Mouse (Mus musculus) ES-Bruce4 (cell line): ENCODE data around the gene Slc1a3. TPM values are rescaled to one million over a fixed set of nuclear protein-coding genes. Genes with fewer than 3 reads are reported as not detected.

Experiments
- H3K27ac ChIP-seq: 2 replicates; pipeline ENCODE4 v1.5.1; 2012; ENCODE audit warnings: low read length, inconsistent platforms; ENCODE audit not compliant: insufficient read depth
- H3K27me3 ChIP-seq: 2 replicates; pipeline ENCODE4 v1.6.1; 2012; ENCODE audit warnings: mild to moderate bottlenecking, low read length, inconsistent platforms; ENCODE audit not compliant: control insufficient read depth, poor library complexity, insufficient read depth, severe bottlenecking
- H3K36me3 ChIP-seq: 2 replicates; pipeline ENCODE4 v1.6.1; 2012; ENCODE audit warnings: inconsistent platforms, mild to moderate bottlenecking, low read length, moderate library complexity; ENCODE audit not compliant: control insufficient read depth, poor library complexity, insufficient read depth, severe bottlenecking
- H3K4me1 ChIP-seq: one replicate; pipeline ENCODE4 v1.8.1; 2011; ENCODE audit warnings: low read length; ENCODE audit not compliant: control insufficient read depth, insufficient read depth
- H3K4me3 ChIP-seq: 2 replicates; pipeline ENCODE4 v1.5.1; 2011; ENCODE audit warnings: low read depth, mild to moderate bottlenecking, low read length
- H3K9ac ChIP-seq: 2 replicates; pipeline ENCODE4 v1.6.1; 2012; ENCODE audit warnings: low read depth, mild to moderate bottlenecking, inconsistent platforms; ENCODE audit not compliant: poor library complexity, severe bottlenecking
- H3K9me3 ChIP-seq: replicated peaks from 2 replicates; pipeline ENCODE4 v1.6.1; 2012; ENCODE audit warnings: mild to moderate bottlenecking, low read length, inconsistent platforms; ENCODE audit not compliant: control insufficient read depth, poor library complexity, insufficient read depth, severe bottlenecking
- CTCF ChIP-seq: IDR thresholded peaks from one replicate; pipeline ENCODE4 v1.8.1; 2011; ENCODE audit warnings: low read depth, low read length
- EP300 ChIP-seq: IDR thresholded peaks from 2 replicates; pipeline ENCODE4 v1.6.1; 2011; ENCODE audit warnings: low read depth, low read length; ENCODE audit not compliant: insufficient read depth
- POLR2A ChIP-seq: IDR thresholded peaks from one replicate; pipeline ENCODE4 v1.8.1; 2011; ENCODE audit warnings: low read length; ENCODE audit not compliant: insufficient read depth
- polyA plus RNA-seq: library from polyadenylated mRNA; stranded (reverse); fragments of >200 nt; gene quantifications from 2 replicates; pipeline ENCODE4 v1.2.4, GENCODE M21; 2011; ENCODE audit warnings: low read depth; ENCODE audit not compliant: missing spikeins, insufficient read depth, insufficient read length

Slc1a3 gene
- polyA plus RNA-seq, 1 experiment, result 21.7 TPM

DNA sequence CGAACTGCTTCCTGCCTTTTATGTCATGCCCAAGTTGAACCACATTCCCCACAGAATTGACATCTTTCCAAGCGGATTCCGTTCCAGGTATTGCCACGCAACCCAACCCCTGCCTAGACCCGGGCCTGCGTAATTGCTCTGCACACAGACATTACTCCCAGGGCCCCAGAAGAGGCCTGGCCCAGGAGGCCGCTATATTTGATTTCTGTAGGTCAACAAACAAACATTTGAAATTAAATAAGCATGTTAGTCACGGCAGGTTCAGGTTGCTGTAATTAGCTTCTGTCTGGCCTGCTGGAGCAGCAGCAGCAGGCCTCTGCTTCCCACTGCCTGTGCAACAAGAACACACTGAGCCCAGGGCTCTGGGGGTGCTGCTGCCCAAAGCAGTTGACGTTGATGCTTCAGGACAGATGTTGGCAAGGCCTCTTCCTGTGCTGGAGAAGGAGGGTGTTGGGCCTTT lies 123.7 kb downstream of the Slc1a3 start:
- Histone ChIP-seq H3K4me3 (no peak overlapping the region), H3K36me3 (no peaks in the 10 kb centered on the region), H3K9me3 (no peaks in the 10 kb centered on the region), H3K9ac (no peak overlapping the region), H3K27me3 (no peaks in the 10 kb centered on the region), H3K27ac (no peak overlapping the region), H3K4me1 (no peaks in the 10 kb centered on the region)
- no peak for TF ChIP-seq CTCF
- TF ChIP-seq POLR2A, result no peak
- TF ChIP-seq EP300, result no peak

Other genes starting within 250 kb of the Slc1a3 start
- gene Gm2310, start 190.8 kb downstream of the Slc1a3 start, polyA plus RNA-seq, result not detected in 2 replicates